Mouse (Mus musculus) myocyte (in vitro differentiated cells): ENCODE measurements at regions not wholly inside any gene's neighbourhood (a gene's known extent, or its start where the extent isn't known, plus 50 kb on each side); places are given as distances from the start of the nearest gene placed in this dataset.

Experiments used
- POLR2A ChIP-seq: IDR thresholded peaks from one replicate; pipeline ENCODE4 v1.6.1; 2011; ENCODE audit warnings: low read depth, mild to moderate bottlenecking, control low read depth, moderate library complexity; ENCODE audit not compliant: insufficient read length
- TCF3 ChIP-seq: IDR thresholded peaks from one replicate; pipeline ENCODE4 v1.6.1; 2011; ENCODE audit warnings: low read depth, control low read depth; ENCODE audit not compliant: insufficient read length

GRCm38 (mm10) chr5:126917300-126917699 lies 324.3 kb upstream of the Tmem132c start:
- TF ChIP-seq TCF3 (no peak), POLR2A (no peak)
